Mouse (Mus musculus) forebrain, embryonic 16.5 days (tissue): Measurements from ENCODE around the gene Stk10. TPM values are rescaled to one million over a fixed set of nuclear protein-coding genes. Genes with fewer than 3 reads are reported as not detected.
"Not testable (repeated sequence)": the region's sequence is repeated elsewhere in the genome, so short reads cannot be mapped to it uniquely, and the experiment has no call there.

Experiments used
- ATAC-seq: fragments of 200-750 bp; cut with Nextera tagmentation; 2 replicates; pipeline ENCODE4 v1.8.0; 2017; ENCODE audit warnings: mild to moderate bottlenecking, moderate library complexity
- H3K27ac ChIP-seq: fragments of 300-500 bp; sonication (generic); 2 replicates; pipeline ENCODE4 v1.5.1; 2014; ENCODE audit warnings: low read length, control low read depth
- H3K27me3 ChIP-seq: fragments of 300-500 bp; sonication (generic); replicated peaks from 2 replicates; pipeline ENCODE4 v1.6.1; 2014; ENCODE audit warnings: low read length; ENCODE audit not compliant: control insufficient read depth, insufficient read depth
- H3K36me3 ChIP-seq: fragments of 300-500 bp; sonication (generic); 2 replicates; pipeline ENCODE4 v1.6.1; 2014; ENCODE audit not compliant: control insufficient read depth, insufficient read depth
- H3K4me1 ChIP-seq: fragments of 300-500 bp; sonication (generic); replicated peaks from 2 replicates; pipeline ENCODE4 v1.6.1; 2014; ENCODE audit warnings: low read length; ENCODE audit not compliant: control insufficient read depth, insufficient read depth
- H3K4me2 ChIP-seq: fragments of 300-500 bp; sonication (generic); 2 replicates; pipeline ENCODE4 v1.6.1; 2014; ENCODE audit warnings: mild to moderate bottlenecking, low read length, control low read depth
- H3K4me3 ChIP-seq: fragments of 300-500 bp; sonication (generic); replicated peaks from 2 replicates; pipeline ENCODE4 v1.5.1; 2014; ENCODE audit warnings: mild to moderate bottlenecking, low read length, control low read depth
- H3K9ac ChIP-seq: fragments of 300-500 bp; sonication (generic); replicated peaks from 2 replicates; pipeline ENCODE4 v1.6.1; 2014; ENCODE audit warnings: low read depth, low read length, control low read depth
- H3K9me3 ChIP-seq: fragments of 300-500 bp; sonication (generic); 2 replicates; pipeline ENCODE4 v1.6.1; 2016; ENCODE audit warnings: low read length; ENCODE audit not compliant: control insufficient read depth
- WGBS: fragments of 180-500 bp; shearing (Covaris S2); extraction: QIAGEN DNeasy Blood & Tissue Kit; methylation state at CpG from one replicate; pipeline ENCODE4 v1.1.7; 2014; 5-methylcytosine and 5-hydroxymethylcytosine counted together
- polyA plus RNA-seq: library from polyadenylated mRNA; unstranded; fragments of >200 nt; fragmentation: Nextera tagmentation; extraction: Ambion mirVana; gene quantifications from 2 replicates; pipeline ENCODE4 v1.2.1, GENCODE M21; 2015

Stk10 gene
- polyA plus RNA-seq, 1 experiment from 2014 or later = 2.8 TPM

- no peak overlapping the region for H3K27ac ChIP-seq
- no peak overlapping the region for H3K4me2 ChIP-seq
- H3K27me3 ChIP-seq = no peaks in the 10 kb centered on the region
- no peak overlapping the region for H3K4me3 ChIP-seq
- H3K9me3 ChIP-seq = no peaks in the 10 kb centered on the region
- no peak overlapping the region for H3K9ac ChIP-seq
- H3K36me3 ChIP-seq = no peaks in the 10 kb centered on the region
- whole genome bisulfite sequencing = 82% methylated on average over 6 of the region's 6 CpGs
- H3K4me1 ChIP-seq = no peaks in the 10 kb centered on the region
- no peak for ATAC-seq
Measured at GRCm38 (mm10) chr11:32616091-32616490, 83.0 kb downstream of the Stk10 start.

GRCm38 (mm10) chr11:32618036-32618435, 84.9 kb downstream of the Stk10 start:
- Histone ChIP-seq H3K4me1 (peaks cover 4% of the 10 kb centered on the region; the same call in 1 of the 2 replicates), H3K4me3 (no peak overlapping the region), H3K4me2 (no peak overlapping the region), H3K27ac (no peak overlapping the region), H3K36me3 (no peaks in the 10 kb centered on the region), H3K9me3 (no peaks in the 10 kb centered on the region), H3K9ac (no peak overlapping the region), H3K27me3 (no peaks in the 10 kb centered on the region)
- no peak for ATAC-seq
- WGBS = 83% methylated on average over 1 of the region's 1 CpGs

- ATAC-seq, H3K4me1 ChIP-seq, H3K36me3 ChIP-seq, H3K27me3 ChIP-seq, H3K4me3 ChIP-seq, H3K4me2 ChIP-seq, H3K27ac ChIP-seq, H3K9me3 ChIP-seq, H3K9ac ChIP-seq: not testable (repeated sequence)
- 82% methylated on average over 5 of the region's 5 CpGs for WGBS
Measured at GRCm38 (mm10) chr11:32618641-32619040, 85.5 kb downstream of the Stk10 start.

GRCm38 (mm10) chr11:32619257-32619816, 86.2 kb downstream of the Stk10 start:
- Histone ChIP-seq H3K36me3 (no peaks in the 10 kb centered on the region), H3K27me3 (no peaks in the 10 kb centered on the region), H3K4me3 (no peak overlapping the region), H3K9me3 (no peaks in the 10 kb centered on the region), H3K27ac (no peak overlapping the region), H3K4me2 (no peak overlapping the region), H3K9ac (no peak overlapping the region), H3K4me1 (peaks cover 8% of the 10 kb centered on the region; the same call in 1 of the 2 replicates)
- no peak for ATAC-seq
- WGBS = 53% methylated on average over 8 of the region's 8 CpGs

- no peak for ATAC-seq
- Histone ChIP-seq H3K4me3 (no peak overlapping the region), H3K9ac (no peak overlapping the region), H3K36me3 (no peaks in the 10 kb centered on the region), H3K27me3 (no peaks in the 10 kb centered on the region), H3K9me3 (no peaks in the 10 kb centered on the region), H3K4me1 (peaks cover 8% of the 10 kb centered on the region; the same call in 1 of the 2 replicates), H3K27ac (no peak overlapping the region), H3K4me2 (no peak overlapping the region)
- WGBS = 86% methylated on average over 6 of the region's 6 CpGs
Measured at GRCm38 (mm10) chr11:32619866-32620456, 86.9 kb downstream of the Stk10 start.

GRCm38 (mm10) chr11:32621831-32622478, 88.8 kb downstream of the Stk10 start:
- Histone ChIP-seq H3K27ac (no peak overlapping the region), H3K27me3 (no peaks in the 10 kb centered on the region), H3K4me3 (no peak overlapping the region), H3K36me3 (no peaks in the 10 kb centered on the region), H3K9ac (no peak overlapping the region), H3K9me3 (no peaks in the 10 kb centered on the region), H3K4me1 (peaks cover 8% of the 10 kb centered on the region; the same call in 1 of the 2 replicates), H3K4me2 (no peak overlapping the region)
- no peak for ATAC-seq
- WGBS = 62% methylated on average over 12 of the region's 12 CpGs

GRCm38 (mm10) chr11:32622479-32623190, 89.5 kb downstream of the Stk10 start:
- peaks cover 8% of the 10 kb centered on the region; the same call in 1 of the 2 replicates for H3K4me1 ChIP-seq
- no peak overlapping the region for H3K4me2 ChIP-seq
- H3K4me3 ChIP-seq = no peak overlapping the region
- H3K27me3 ChIP-seq = no peaks in the 10 kb centered on the region
- ATAC-seq = 0 out of 2 replicates have a peak, but pooled peaks have one; percentile 11
- 78% methylated on average over 13 of the region's 13 CpGs for WGBS
- no peaks in the 10 kb centered on the region for H3K9me3 ChIP-seq
- no peak overlapping the region; the same call in 1 of the 2 replicates for H3K27ac ChIP-seq
- no peak overlapping the region for H3K9ac ChIP-seq
- no peaks in the 10 kb centered on the region for H3K36me3 ChIP-seq

GRCm38 (mm10) chr11:32623236-32623635, 90.1 kb downstream of the Stk10 start:
- Histone ChIP-seq H3K27me3 (no peaks in the 10 kb centered on the region), H3K9ac (no peak overlapping the region), H3K9me3 (no peaks in the 10 kb centered on the region), H3K4me1 (peaks cover 8% of the 10 kb centered on the region; the same call in 1 of the 2 replicates), H3K36me3 (no peaks in the 10 kb centered on the region), H3K27ac (peak overlapping the region; percentile 49; the same call in 1 of the 2 replicates), H3K4me3 (no peak overlapping the region), H3K4me2 (no peak overlapping the region)
- 48% methylated on average over 5 of the region's 5 CpGs for WGBS
- peak; percentile 88 for ATAC-seq

- H3K27me3 ChIP-seq = no peaks in the 10 kb centered on the region
- H3K27ac ChIP-seq = no peak overlapping the region
- H3K4me1 ChIP-seq = peaks cover 8% of the 10 kb centered on the region; the same call in 1 of the 2 replicates
- no peak overlapping the region for H3K4me3 ChIP-seq
- no peak for ATAC-seq
- no peaks in the 10 kb centered on the region for H3K36me3 ChIP-seq
- no peak overlapping the region for H3K4me2 ChIP-seq
- H3K9me3 ChIP-seq = no peaks in the 10 kb centered on the region
- WGBS = 83% methylated on average over 6 of the region's 6 CpGs
- H3K9ac ChIP-seq = no peak overlapping the region
Measured at GRCm38 (mm10) chr11:32623912-32624311, 90.8 kb downstream of the Stk10 start.
